Mouse (Mus musculus) hindbrain, embryonic 11.5 days (tissue): Measurements from ENCODE around the gene Lgals4. TPM values are rescaled to one million over a fixed set of nuclear protein-coding genes. Genes with fewer than 3 reads are reported as not detected.
A peak's percentile ranks its signal among the peaks of the same experiment; 100 is the strongest.

Source experiments
- ATAC-seq: fragments of 200-750 bp; cut with Nextera tagmentation; 2 replicates; pipeline ENCODE4 v1.8.0; 2017; ENCODE audit warnings: mild to moderate bottlenecking, moderate TSS enrichment, moderate library complexity; ENCODE audit not compliant: low FRiP score
- DNase-seq: peaks from one replicate; pipeline ENCODE4 v3.0.0-alpha.2; 2015; ENCODE audit warnings: low spot score
- H3K27ac ChIP-seq: fragments of 300-500 bp; sonication (generic); 2 replicates; pipeline ENCODE4 v1.5.1; 2014; ENCODE audit warnings: mild to moderate bottlenecking, low read depth, low read length
- H3K27me3 ChIP-seq: fragments of 300-500 bp; sonication (generic); 2 replicates; pipeline ENCODE4 v1.6.1; 2014; ENCODE audit warnings: mild to moderate bottlenecking, low read length, moderate library complexity, mixed read lengths; ENCODE audit not compliant: control insufficient read depth, insufficient read depth
- H3K36me3 ChIP-seq: fragments of 300-500 bp; sonication (generic); 2 replicates; pipeline ENCODE4 v1.6.1; 2014; ENCODE audit warnings: mild to moderate bottlenecking, low read length, moderate library complexity, mixed read lengths; ENCODE audit not compliant: control insufficient read depth, insufficient read depth
- H3K4me1 ChIP-seq: fragments of 300-500 bp; sonication (generic); replicated peaks from 2 replicates; pipeline ENCODE4 v1.6.1; 2014; ENCODE audit warnings: low read length, mixed read lengths; ENCODE audit not compliant: control insufficient read depth, insufficient read depth
- H3K4me2 ChIP-seq: fragments of 300-500 bp; sonication (generic); replicated peaks from 2 replicates; pipeline ENCODE4 v1.6.1; 2014; ENCODE audit warnings: mild to moderate bottlenecking, low read depth, low read length
- H3K4me3 ChIP-seq: fragments of 300-500 bp; sonication (generic); 2 replicates; pipeline ENCODE4 v1.5.1; 2014; ENCODE audit warnings: low read depth, low read length
- H3K9ac ChIP-seq: fragments of 300-500 bp; sonication (generic); 2 replicates; pipeline ENCODE4 v1.6.1; 2014; ENCODE audit warnings: low read depth, low read length
- H3K9me3 ChIP-seq: fragments of 300-500 bp; sonication (generic); 2 replicates; pipeline ENCODE4 v1.6.1; 2016; ENCODE audit warnings: low read length; ENCODE audit not compliant: control insufficient read depth
- WGBS: fragments of 180-500 bp; shearing (Covaris S2); extraction: QIAGEN DNeasy Blood & Tissue Kit; methylation state at CpG from one replicate; pipeline ENCODE4 v1.1.7; 2014; 5-methylcytosine and 5-hydroxymethylcytosine counted together
- polyA plus RNA-seq: library from polyadenylated mRNA; unstranded; fragments of >200 nt; fragmentation: Nextera tagmentation; extraction: Ambion mirVana; gene quantifications from 2 replicates; pipeline ENCODE4 v1.2.1, GENCODE M21; 2014

The Lgals4 gene
- polyA plus RNA-seq, 1 experiment from 2014 or later, result 2.5 TPM

- WGBS, result 81% methylated on average over 17 of the region's 18 CpGs
- no peaks in the 10 kb centered on the region for H3K27me3 ChIP-seq
- H3K9ac ChIP-seq, result no peak overlapping the region
- no peak overlapping the region for H3K27ac ChIP-seq
- no peak overlapping the region for H3K4me2 ChIP-seq
- peaks cover 54% of the 10 kb centered on the region for H3K36me3 ChIP-seq
- DNase-seq, result no peak
- H3K9me3 ChIP-seq, result no peaks in the 10 kb centered on the region
- H3K4me3 ChIP-seq, result no peak overlapping the region
- peaks cover 22% of the 10 kb centered on the region for H3K4me1 ChIP-seq
- ATAC-seq, result no peak
These were observed 15.2 kb upstream of the Lgals4 start for GRCm38 (mm10) chr7:28818436-28818835.

GRCm38 (mm10) chr7:28818861-28819452 is 14.7 kb upstream of the Lgals4 start:
- ATAC-seq (no peak), DNase-seq (no peak)
- Histone ChIP-seq H3K9ac (no peak overlapping the region), H3K4me3 (no peak overlapping the region), H3K36me3 (peaks cover 51% of the 10 kb centered on the region), H3K4me2 (no peak overlapping the region), H3K4me1 (peaks cover 21% of the 10 kb centered on the region), H3K27ac (no peak overlapping the region), H3K27me3 (no peaks in the 10 kb centered on the region), H3K9me3 (no peaks in the 10 kb centered on the region)
- WGBS, result 82% methylated on average over 4 of the region's 4 CpGs

GRCm38 (mm10) chr7:28819571-28819970 is 14.1 kb upstream of the Lgals4 start:
- H3K36me3 ChIP-seq, result peaks cover 49% of the 10 kb centered on the region
- 0 out of 2 replicates have a peak overlapping the region, but pooled peaks have one; percentile 4 for H3K4me2 ChIP-seq
- peaks cover 21% of the 10 kb centered on the region for H3K4me1 ChIP-seq
- H3K9me3 ChIP-seq, result no peaks in the 10 kb centered on the region
- no peak for ATAC-seq
- no peaks in the 10 kb centered on the region for H3K27me3 ChIP-seq
- H3K27ac ChIP-seq, result peak overlapping the region; percentile 66
- DNase-seq, result no peak
- WGBS, result 74% methylated on average over 4 of the region's 4 CpGs
- H3K9ac ChIP-seq, result 0 out of 2 replicates have a peak overlapping the region, but pooled peaks have one; percentile 2
- no peak overlapping the region for H3K4me3 ChIP-seq

GRCm38 (mm10) chr7:28820358-28821260 is 13.0 kb upstream of the Lgals4 start:
- ATAC-seq, result peak; percentile 76
- DNase-seq, result peak; percentile 72
- Histone ChIP-seq H3K27me3 (no peaks in the 10 kb centered on the region), H3K36me3 (peaks cover 40% of the 10 kb centered on the region), H3K9me3 (no peaks in the 10 kb centered on the region), H3K4me1 (peaks cover 21% of the 10 kb centered on the region), H3K4me3 (no peak overlapping the region), H3K4me2 (no peak overlapping the region), H3K9ac (no peak overlapping the region), H3K27ac (peak overlapping the region; percentile 66)
- 42% methylated on average over 12 of the region's 12 CpGs for WGBS

GRCm38 (mm10) chr7:28821261-28821831 is 12.3 kb upstream of the Lgals4 start:
- no peak for ATAC-seq
- Histone ChIP-seq H3K27ac (peak overlapping the region; percentile 66), H3K4me3 (no peak overlapping the region), H3K9ac (no peak overlapping the region), H3K36me3 (peaks cover 35% of the 10 kb centered on the region), H3K4me1 (peaks cover 18% of the 10 kb centered on the region), H3K4me2 (no peak overlapping the region), H3K27me3 (no peaks in the 10 kb centered on the region), H3K9me3 (no peaks in the 10 kb centered on the region)
- no peak for DNase-seq
- 71% methylated on average over 10 of the region's 10 CpGs for WGBS

- Histone ChIP-seq H3K9ac (no peak overlapping the region), H3K4me2 (no peak overlapping the region), H3K36me3 (peaks cover 27% of the 10 kb centered on the region), H3K27ac (0 out of 2 replicates have a peak overlapping the region, but pooled peaks have one; percentile 6), H3K4me3 (no peak overlapping the region), H3K4me1 (peaks cover 16% of the 10 kb centered on the region), H3K9me3 (no peaks in the 10 kb centered on the region), H3K27me3 (no peaks in the 10 kb centered on the region)
- 68% methylated on average over 1 of the region's 1 CpGs for WGBS
- DNase-seq (no peak), ATAC-seq (no peak)
These were observed 11.1 kb upstream of the Lgals4 start for GRCm38 (mm10) chr7:28822556-28822955.

- 58% methylated on average over 10 of the region's 10 CpGs for WGBS
- H3K4me1 ChIP-seq, result peaks cover 15% of the 10 kb centered on the region
- H3K27ac ChIP-seq, result peak overlapping the region; percentile 6; the same call in 1 of the 2 replicates
These were observed 10.4 kb upstream of the Lgals4 start for GRCm38 (mm10) chr7:28822993-28823903.

GRCm38 (mm10) chr7:28823932-28824331 is 9.7 kb upstream of the Lgals4 start:
- no peaks in the 10 kb centered on the region for H3K27me3 ChIP-seq
- H3K4me1 ChIP-seq, result peaks cover 9% of the 10 kb centered on the region; the same call in 1 of the 2 replicates
- H3K4me3 ChIP-seq, result no peak overlapping the region
- DNase-seq, result no peak
- H3K4me2 ChIP-seq, result no peak overlapping the region
- peak overlapping the region; percentile 32; the same call in 1 of the 2 replicates for H3K27ac ChIP-seq
- peaks cover 20% of the 10 kb centered on the region for H3K36me3 ChIP-seq
- no peak for ATAC-seq
- no peaks in the 10 kb centered on the region for H3K9me3 ChIP-seq
- H3K9ac ChIP-seq, result no peak overlapping the region
- WGBS, result 69% methylated on average over 2 of the region's 2 CpGs

More at GRCm38 (mm10) chr7:28822993-28823903, 10.4 kb upstream of the Lgals4 start:
- no peaks in the 10 kb centered on the region for H3K27me3 ChIP-seq
- peaks cover 24% of the 10 kb centered on the region for H3K36me3 ChIP-seq
- DNase-seq (no peak), ATAC-seq (no peak)
- H3K4me2 ChIP-seq, result no peak overlapping the region
- H3K4me3 ChIP-seq, result no peak overlapping the region
- no peaks in the 10 kb centered on the region for H3K9me3 ChIP-seq
- no peak overlapping the region for H3K9ac ChIP-seq
